ENCODE assay signal across 9 mouse cellular contexts in the genomic region with DNA sequence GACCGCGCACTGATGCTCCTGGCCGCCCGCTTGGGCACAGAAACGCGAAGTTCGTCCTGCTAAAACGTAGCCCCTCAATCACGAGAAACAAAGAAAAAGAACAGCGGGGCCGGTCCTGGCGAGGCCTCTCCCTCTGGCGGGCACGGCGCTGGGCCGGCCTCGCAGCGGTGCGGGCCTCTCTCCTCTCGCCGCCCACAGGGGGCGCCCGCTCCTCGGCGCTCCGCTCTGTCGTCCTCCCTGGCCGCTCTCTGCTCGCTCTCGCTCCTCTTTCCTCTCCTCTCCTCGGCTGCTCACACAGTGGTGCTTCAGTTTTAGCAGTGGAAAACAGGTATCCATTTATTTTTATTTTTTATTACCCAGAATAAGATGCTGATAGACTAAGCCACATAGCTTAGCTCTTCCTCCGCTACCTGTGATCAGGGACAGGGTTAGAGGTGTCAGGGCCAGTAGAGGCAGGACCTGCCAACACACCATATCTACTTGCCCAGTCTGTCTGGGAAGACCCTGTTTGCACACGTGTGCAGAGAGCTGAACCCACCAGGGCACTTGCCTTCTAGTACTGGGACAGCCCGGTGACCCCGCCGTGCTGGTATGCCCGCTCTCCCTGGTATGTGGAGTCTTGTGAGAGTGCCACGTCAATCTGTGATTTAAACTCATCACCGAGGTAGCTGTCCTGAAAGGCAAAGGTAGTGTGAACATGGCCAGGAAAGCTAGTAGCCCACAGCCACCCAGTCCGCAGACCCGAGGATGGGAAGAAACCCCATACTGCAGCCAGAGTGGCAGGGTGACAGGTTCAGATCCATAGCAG. TPM values are rescaled to one million over a fixed set of nuclear protein-coding genes. Genes with fewer than 3 reads are reported as not detected.
DNase-seq lines count a peak whose midpoint lies in the region; ATAC-seq and TF ChIP-seq lines count a peak whose summit lies in the region.
"Had no signal": no experiment of that assay in that cellular context is flagged by ENCODE, and none has a peak within 500 bp of the region (broad histone marks: within the 10 kb centered on the region; RNA-seq: fewer than 3 reads in every experiment).

No protein-coding gene starts in this region.

- H3K9me3 ChIP-seq in hindbrain, postnatal 0 days (ENCODE audit: low read length) = no peaks in the 10 kb centered on the region
- no peaks in the 10 kb centered on the region for H3K9me3 ChIP-seq in stomach, embryonic 15.5 days

- peaks cover 60% of the 10 kb centered on the region for H3K36me3 ChIP-seq in hindbrain, postnatal 0 days (ENCODE audit: insufficient read depth, low read length)
- H3K36me3 ChIP-seq in stomach, embryonic 15.5 days = peaks cover 60% of the 10 kb centered on the region

- DNase-seq in ZHBTc4 (ENCODE audit: low read depth, low spot score) = peak; percentile 84
- peak; percentile 85 for DNase-seq in cerebellum, adult 9-11 months
- DNase-seq in hindbrain, postnatal 0 days (ENCODE audit: low spot score) = peak; percentile 90
- DNase-seq in left cerebral cortex, postnatal 25 days (ENCODE audit: low spot score in 2 of 2) = peak; percentile 74 to 81
- no peak for DNase-seq in natural killer cell, adult 2 months (ENCODE audit: low spot score in 2 of 2)

- H3K4me3 ChIP-seq in hindbrain, postnatal 0 days (ENCODE audit: low read length) = no peak overlapping the region
- H3K4me3 ChIP-seq in stomach, embryonic 15.5 days (replicated peaks) = no peak overlapping the region

- 0 out of 2 replicates have a peak overlapping the region, but pooled peaks have one; percentile 10 for H3K4me2 ChIP-seq in hindbrain, postnatal 0 days (ENCODE audit: low read depth, low read length)
- H3K4me2 ChIP-seq in stomach, embryonic 15.5 days = no peak overlapping the region

- peak; percentile 63 for ATAC-seq in frontal cortex, adult (ENCODE audit: low TSS enrichment)
- peak; percentile 76 for ATAC-seq in hindbrain, postnatal 0 days
- peak; percentile 38; the same call in 1 of the 2 replicates for ATAC-seq in megakaryocyte, adult 5-6 weeks (ENCODE audit: poor library complexity, severe bottlenecking)
- peak; percentile 65 for ATAC-seq in stomach, embryonic 15.5 days (ENCODE audit: insufficient read depth, low FRiP score, low read depth)

- 0 out of 2 replicates have a peak overlapping the region, but pooled peaks have one; percentile 34 for H3K27ac ChIP-seq in hindbrain, postnatal 0 days
- no peak overlapping the region for H3K27ac ChIP-seq in stomach, embryonic 15.5 days
- H3K27ac ChIP-seq: macrophage had no signal

- 23% methylated on average over 41 of the region's 41 CpGs for WGBS in hindbrain, postnatal 0 days
- WGBS in stomach, embryonic 15.5 days = 29% methylated on average over 41 of the region's 41 CpGs

- no peaks in the 10 kb centered on the region for H3K27me3 ChIP-seq in hindbrain, postnatal 0 days (ENCODE audit: insufficient read depth, low read length)
- H3K27me3 ChIP-seq in stomach, embryonic 15.5 days (replicated peaks) = no peaks in the 10 kb centered on the region

- H3K4me1 ChIP-seq in hindbrain, postnatal 0 days (ENCODE audit: insufficient read depth, low read length) = peaks cover 5% of the 10 kb centered on the region; the same call in 1 of the 2 replicates
- H3K4me1 ChIP-seq in stomach, embryonic 15.5 days = no peaks in the 10 kb centered on the region; the same call in 1 of the 2 replicates

- no peak overlapping the region for H3K9ac ChIP-seq in hindbrain, postnatal 0 days (replicated peaks; ENCODE audit: low read length)
- no peak overlapping the region for H3K9ac ChIP-seq in stomach, embryonic 15.5 days

- peak; percentile 63 for TF ChIP-seq CTCF in hindbrain, postnatal 0 days (IDR thresholded peaks at IDR 0.05; ENCODE audit: low read depth)

- intact Hi-C loops in left cerebral cortex, postnatal 25 days (cut with DNase I) = no loop called here

RNA-seq across cellular contexts. Expression of a gene that starts 2.7 kb away (rescaled TPM):
- 5.3 and 8.4 TPM in 2 replicates for total RNA-seq in hindbrain, postnatal 0 days (2014; rRNA removed)
- 6.0 and 6.9 TPM in 2 replicates for polyA plus RNA-seq in hindbrain, postnatal 0 days (2015; fragmentation: Nextera tagmentation; extraction: Ambion mirVana)
- 10 to 100 TPM; 17.7 to 18.9 TPM for total RNA-seq in left cerebral cortex, postnatal 25 days (2021)
- total RNA-seq in megakaryocyte, adult 5-6 weeks (2015) = not detected in 2 replicates
- total RNA-seq in megakaryocyte, adult 5-6 weeks (2017) = not detected in 2 replicates
- polyA plus RNA-seq in stomach, embryonic 15.5 days (2015; fragmentation: Nextera tagmentation; extraction: Ambion mirVana) = 1.7 and 2.2 TPM in 2 replicates
- polyA plus RNA-seq: macrophage had no signal

RNA-seq across cellular contexts. Expression of a gene that starts 16.7 kb away (rescaled TPM):
- 92.5 and 101 TPM in 2 replicates for total RNA-seq in hindbrain, postnatal 0 days (2014; rRNA removed)
- 43.4 and 45.5 TPM in 2 replicates for polyA plus RNA-seq in hindbrain, postnatal 0 days (2015; fragmentation: Nextera tagmentation; extraction: Ambion mirVana)
- 100 to 1,000 TPM; 105 to 111 TPM for total RNA-seq in left cerebral cortex, postnatal 25 days (2021)
- not detected in 2 replicates for total RNA-seq in megakaryocyte, adult 5-6 weeks (2015)
- not detected in 2 replicates for total RNA-seq in megakaryocyte, adult 5-6 weeks (2017)
- 4.2 and 4.4 TPM in 2 replicates for polyA plus RNA-seq in stomach, embryonic 15.5 days (2015; fragmentation: Nextera tagmentation; extraction: Ambion mirVana)
- polyA plus RNA-seq: macrophage had no signal

RNA-seq across cellular contexts. Expression of a gene that starts 20.8 kb away (rescaled TPM):
- 40.4 and 48.4 TPM in 2 replicates for total RNA-seq in hindbrain, postnatal 0 days (2014; rRNA removed)
- 8.6 and 10.3 TPM in 2 replicates for polyA plus RNA-seq in hindbrain, postnatal 0 days (2015; fragmentation: Nextera tagmentation; extraction: Ambion mirVana)
- 10 to 100 TPM; 58.2 to 61.6 TPM for total RNA-seq in left cerebral cortex, postnatal 25 days (2021)
- total RNA-seq in megakaryocyte, adult 5-6 weeks (2015) = 10.9 and 11.7 TPM in 2 replicates
- total RNA-seq in megakaryocyte, adult 5-6 weeks (2017) = 24.4 and 30.7 TPM in 2 replicates
- polyA plus RNA-seq in stomach, embryonic 15.5 days (2015; fragmentation: Nextera tagmentation; extraction: Ambion mirVana) = 16.1 and 17.5 TPM in 2 replicates

RNA-seq across cellular contexts. Expression of a gene that starts 30.0 kb away (rescaled TPM):
- 126 and 159 TPM in 2 replicates for total RNA-seq in hindbrain, postnatal 0 days (2014; rRNA removed)
- polyA plus RNA-seq in hindbrain, postnatal 0 days (2015; fragmentation: Nextera tagmentation; extraction: Ambion mirVana) = 286 and 291 TPM in 2 replicates
- total RNA-seq in left cerebral cortex, postnatal 25 days (2021) = 100 to 1,000 TPM; 123 to 125 TPM
- total RNA-seq in megakaryocyte, adult 5-6 weeks (2015) = 163 and 178 TPM in 2 replicates
- 89.1 and 96.1 TPM in 2 replicates for total RNA-seq in megakaryocyte, adult 5-6 weeks (2017)
- 379 and 398 TPM in 2 replicates for polyA plus RNA-seq in stomach, embryonic 15.5 days (2015; fragmentation: Nextera tagmentation; extraction: Ambion mirVana)

RNA-seq across cellular contexts. Expression of a gene that starts 30.0 kb away (rescaled TPM):
- 36.4 and 53.8 TPM in 2 replicates for total RNA-seq in hindbrain, postnatal 0 days (2014; rRNA removed)
- polyA plus RNA-seq in hindbrain, postnatal 0 days (2015; fragmentation: Nextera tagmentation; extraction: Ambion mirVana) = 40.4 and 47.5 TPM in 2 replicates
- total RNA-seq in left cerebral cortex, postnatal 25 days (2021) = 10 to 100 TPM; 42.3 to 42.5 TPM
- total RNA-seq in megakaryocyte, adult 5-6 weeks (2015) = 17.9 and 19.9 TPM in 2 replicates
- 53.6 and 81.7 TPM in 2 replicates for total RNA-seq in megakaryocyte, adult 5-6 weeks (2017)
- polyA plus RNA-seq in stomach, embryonic 15.5 days (2015; fragmentation: Nextera tagmentation; extraction: Ambion mirVana) = 46.3 and 49.8 TPM in 2 replicates

Comparison
In these comparisons a context has a peak if more than half of its experiments do, and no peak if none do; other contexts are left out.
1. DNase-seq: peak in ZHBTc4 (single experiment), cerebellum, adult 9-11 months (single experiment), hindbrain, postnatal 0 days (single experiment) and left cerebral cortex, postnatal 25 days (2 of 2); none in natural killer cell, adult 2 months (0 of 2).
2. RNA of a gene that starts 16.7 kb away (total RNA-seq): 105 to 111 TPM in left cerebral cortex, postnatal 25 days and 92.5 to 101 TPM in hindbrain, postnatal 0 days; not detected in megakaryocyte, adult 5-6 weeks; every median in the first group is over 10 times any median in the second.
3. Peak in every context shown above with its lines, with median percentiles within 50 percentile points of each other: ATAC-seq.